Mouse (Mus musculus) central nervous system, embryonic 18 days (tissue): ENCODE measurements around the gene Tpmt. TPM values are rescaled to one million over a fixed set of nuclear protein-coding genes. Genes with fewer than 3 reads are reported as not detected.

Experiments used
- polyA plus RNA-seq: library from polyadenylated mRNA; depleted of rRNA; stranded (reverse); fragments of >200 nt; gene quantifications from 2 replicates; pipeline ENCODE4 v1.2.3, GENCODE M21; 2012; rRNA removed

Tpmt gene
- 12.8 and 13.4 TPM in 2 replicates for polyA plus RNA-seq

DNA sequence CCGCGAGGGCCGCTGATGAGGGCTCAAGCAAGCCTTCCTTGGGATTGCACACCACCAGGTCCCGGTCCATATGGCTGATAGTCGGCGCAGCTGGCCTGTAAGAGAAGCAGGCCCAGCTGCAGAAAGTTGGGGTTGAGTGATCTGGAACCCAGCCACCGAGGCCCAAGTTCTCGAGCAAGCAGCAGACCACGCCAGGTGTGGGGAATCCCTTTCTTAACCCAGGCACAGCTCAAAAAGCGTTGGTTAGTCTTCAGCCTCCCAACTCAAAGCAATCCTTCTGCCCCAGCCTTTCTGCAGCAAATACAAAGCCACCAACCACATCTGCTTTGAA lies at the start of gene Tpmt:
TSS of gene Tpmt (minus strand) at position 121 of the 331 bp plus-strand sequence.

DNA sequence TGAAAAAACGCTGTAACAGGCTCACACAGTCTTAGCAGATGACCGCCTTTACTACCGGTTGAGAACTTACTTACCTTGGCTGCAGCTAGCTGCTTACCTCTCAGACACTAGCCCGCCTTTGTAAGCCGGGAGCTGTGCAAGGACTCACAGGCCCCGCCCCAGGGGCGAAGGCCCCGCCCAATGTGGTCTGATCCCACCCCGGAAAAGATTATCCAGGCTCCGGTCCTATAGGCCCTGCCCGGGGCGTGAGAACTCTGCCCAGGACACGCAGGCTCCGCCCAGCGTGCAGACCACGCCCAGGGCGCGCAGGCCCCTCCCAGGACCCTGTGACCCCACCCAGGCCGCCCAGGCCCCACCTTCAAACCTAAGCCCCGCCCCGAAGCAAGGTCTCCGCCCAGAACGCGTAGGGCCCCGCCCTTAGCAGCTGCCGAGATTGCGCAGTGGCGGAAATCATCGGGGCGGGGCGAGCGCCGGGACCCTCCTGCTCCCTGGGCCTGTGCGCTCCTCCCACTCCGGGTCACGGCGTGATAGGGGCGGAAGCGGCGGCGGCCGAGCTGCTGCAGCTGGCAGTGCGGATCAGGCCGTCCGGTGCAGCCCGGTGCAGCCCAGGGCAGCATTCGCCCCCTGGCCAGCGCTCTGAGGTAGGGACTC lies 1.4 kb downstream of the Tpmt start, which contains the start of gene Kdm1b:
TSS of gene Kdm1b (plus strand) at position 470 of the 651 bp plus-strand sequence.

GRCm38 (mm10) chr13:47014334-47015194 lies 30.0 kb downstream of the Tpmt start, which contains the start of gene Nhlrc1:
Gene Nhlrc1 (minus strand): TSS chr13:47014850.

Other genes starting within 250 kb of the Tpmt start
- gene Kif13a, start 114.9 kb downstream of the Tpmt start, polyA plus RNA-seq = 14.9 and 15.1 TPM in 2 replicates
- gene Nhlrc1, start 29.9 kb downstream of the Tpmt start, polyA plus RNA-seq = 16.3 and 17.2 TPM in 2 replicates
- 20.5 and 22.8 TPM in 2 replicates for gene Kdm1b, start 1.2 kb downstream of the Tpmt start, polyA plus RNA-seq
- gene Dek, start 61.5 kb upstream of the Tpmt start, polyA plus RNA-seq = 45.2 and 49.3 TPM in 2 replicates
- 2.3 and 2.4 TPM in 2 replicates for gene Rnf144b, start 77.9 kb upstream of the Tpmt start, polyA plus RNA-seq